Mouse (Mus musculus): ENCODE results near the gene Pnkd. TPM values are rescaled to one million over a fixed set of nuclear protein-coding genes. Genes with fewer than 3 reads are reported as not detected.

Gene Pnkd
- total and polyA plus RNA-seq, 3 experiments: 45.5 to 318 (median 154) TPM

- TF ChIP-seq CHD2 (IDR thresholded peaks at IDR 0.05; ENCODE audit: low read length) (no peak), JUND (conservative IDR thresholded peaks at IDR 0.05; ENCODE audit: low read depth, low read length) (no peak), MEF2A (IDR thresholded peaks at IDR 0.05; ENCODE audit: borderline replicate concordance, low read depth, low read length) (no peak), MAFK (IDR thresholded peaks at IDR 0.05; ENCODE audit: insufficient replicate concordance, low read length) (no peak), SIN3A (IDR thresholded peaks at IDR 0.05; ENCODE audit: low read length) (peak; percentile 38), MXI1 (IDR thresholded peaks at IDR 0.05; ENCODE audit: low read depth, low read length) (peak; percentile 54; the same call in 1 of the 2 replicates), CTCF (conservative IDR thresholded peaks at IDR 0.05 in 1 of 2, IDR thresholded peaks at IDR 0.05 in 1 of 2; ENCODE audit: low read depth in 2 of 2, low read length in 2 of 2) (0 out of 4 replicates have a peak, but pooled peaks of 1 of the 2 experiments have one; percentile 1), NELFE (IDR thresholded peaks at IDR 0.05; ENCODE audit: low read depth, low read length) (0 out of 2 replicates have a peak, but pooled peaks have one; percentile 21), POLR2A (IDR thresholded peaks at IDR 0.05; ENCODE audit: low read depth, low read length) (peak; percentile 63; the same call in 1 of the 2 replicates), USF2 (conservative IDR thresholded peaks at IDR 0.05; ENCODE audit: low read depth, low read length) (no peak), HCFC1 (IDR thresholded peaks at IDR 0.05; ENCODE audit: low read depth, low read length) (no peak), ELF1 (IDR thresholded peaks at IDR 0.05; ENCODE audit: low read depth, low read length) (peak; percentile 44), NRF1 (IDR thresholded peaks at IDR 0.05; ENCODE audit: low read depth, low read length) (no peak), MAX (IDR thresholded peaks at IDR 0.05; ENCODE audit: low read length) (peak; percentile 81), ZKSCAN1 (IDR thresholded peaks at IDR 0.05; ENCODE audit: borderline replicate concordance, low read depth, low read length) (no peak), SMC3 (IDR thresholded peaks at IDR 0.05; ENCODE audit: low read depth, low read length) (no peak)
Observed at GRCm38 (mm10) chr1:74303509-74304338, 19.0 kb downstream of the Pnkd start (continued).

- dilution Hi-C loops (cut with MboI; ENCODE audit: extremely low pct_ligation_motif_present, extremely low pct_unique_long_range_greater_than_20kb, low sequenced_read_pairs): no loop called here
- Histone ChIP-seq H3K4me2 (ENCODE audit: insufficient read depth, low read depth, poor library complexity, severe bottlenecking) (peak overlapping the region; percentile 91), H3K4me1 (ENCODE audit: control insufficient read depth in 1 of 2, insufficient read depth in 2 of 2) (peaks cover 14 to 67% of the 10 kb centered on the region in 2 experiments), H3K27ac (ENCODE audit: insufficient read depth, low read depth) (peak overlapping the region; percentile 39; the same call in 1 of the 2 replicates), H3K36me3 (replicated peaks in 1 of 2; ENCODE audit: control insufficient read depth in 1 of 2, insufficient read depth in 1 of 2, low read length in 1 of 2) (peaks cover 0 to 19% of the 10 kb centered on the region in 2 experiments), H3K9me3 (replicated peaks; ENCODE audit: low read length) (peaks cover 2% of the 10 kb centered on the region), H3K9ac (ENCODE audit: insufficient read depth, low read depth) (peak overlapping the region; percentile 61), H3K27me3 (replicated peaks) (no peaks in the 10 kb centered on the region), H3K79me2 (replicated peaks; ENCODE audit: control insufficient read depth, extremely low read depth, insufficient read depth, poor library complexity, severe bottlenecking) (peaks cover 19% of the 10 kb centered on the region), H3K4me3 (replicated peaks in 1 of 3; ENCODE audit: low read depth in 2 of 3, low read length in 2 of 3, poor library complexity in 1 of 3) (peak overlapping the region; percentile 75 to 91 (median 79))
- no peak for DNase-seq (ENCODE audit: extremely low read depth)
- in situ Hi-C loops (cut with MboI; ENCODE audit: low pct_ligation_motif_present, low pct_unique_long_range_greater_than_20kb, low sequenced_read_pairs): no loop called here
- TF ChIP-seq BHLHE40 (IDR thresholded peaks at IDR 0.05; ENCODE audit: low read depth, low read length) (no peak), ZC3H11A (IDR thresholded peaks at IDR 0.05; ENCODE audit: low read depth, low read length) (no peak), USF2 (conservative IDR thresholded peaks at IDR 0.05; ENCODE audit: low read depth, low read length) (no peak), MYC (IDR thresholded peaks at IDR 0.05; ENCODE audit: low read depth, low read length) (no peak), CHD2 (IDR thresholded peaks at IDR 0.05; ENCODE audit: low read length) (no peak), SIN3A (IDR thresholded peaks at IDR 0.05; ENCODE audit: low read length) (peak; percentile 36; the same call in 1 of the 2 replicates), MAX (IDR thresholded peaks at IDR 0.05; ENCODE audit: low read length) (no peak), POLR2A (IDR thresholded peaks at IDR 0.05; ENCODE audit: low read depth, low read length) (no peak), MXI1 (IDR thresholded peaks at IDR 0.05; ENCODE audit: low read depth, low read length) (0 out of 2 replicates have a peak, but pooled peaks have one; percentile 1), NRF1 (IDR thresholded peaks at IDR 0.05; ENCODE audit: low read depth, low read length) (no peak), ELF1 (IDR thresholded peaks at IDR 0.05; ENCODE audit: low read depth, low read length) (no peak), POLR2AphosphoS2 (IDR thresholded peaks at IDR 0.05; ENCODE audit: low read depth, low read length) (no peak), MAZ (IDR thresholded peaks at IDR 0.05; ENCODE audit: low read depth, low read length) (no peak), NELFE (IDR thresholded peaks at IDR 0.05; ENCODE audit: low read depth, low read length) (no peak), TBP (conservative IDR thresholded peaks at IDR 0.05; ENCODE audit: low read depth, low read length) (no peak), RAD21 (IDR thresholded peaks at IDR 0.05; ENCODE audit: low read depth, low read length) (no peak), ETS1 (conservative IDR thresholded peaks at IDR 0.05; ENCODE audit: low read depth, low read length) (no peak), SMC3 (IDR thresholded peaks at IDR 0.05; ENCODE audit: low read depth, low read length) (no peak), IRF4 (IDR thresholded peaks at IDR 0.05; ENCODE audit: low read depth, low read length) (no peak), USF1 (IDR thresholded peaks at IDR 0.05; ENCODE audit: low read depth, low read length) (no peak), ZMIZ1 (IDR thresholded peaks at IDR 0.05; ENCODE audit: low read depth, low read length) (no peak), ZNF384 (IDR thresholded peaks at IDR 0.05; ENCODE audit: low read depth, low read length) (peak; percentile 30; the same call in 1 of the 2 replicates), PAX5 (IDR thresholded peaks at IDR 0.05; ENCODE audit: low read length) (no peak), RCOR1 (conservative IDR thresholded peaks at IDR 0.05; ENCODE audit: low read depth, low read length) (no peak), HCFC1 (IDR thresholded peaks at IDR 0.05; ENCODE audit: low read depth, low read length) (no peak)
Observed at GRCm38 (mm10) chr1:74304339-74304790, 19.6 kb downstream of the Pnkd start.
